Mouse (Mus musculus): ENCODE measurements around the gene Kpna3. TPM values are rescaled to one million over a fixed set of nuclear protein-coding genes. Genes with fewer than 3 reads are reported as not detected.

Gene Kpna3
- polyA plus RNA-seq, 1 experiment from 2014 or later: 88.0 TPM

Other genes with a start within 250 kb of the Kpna3 start
- 0.22 and 0.24 TPM in 2 replicates for gene Sgcg, start 181.4 kb downstream of the Kpna3 start, polyA plus RNA-seq (2015; fragmentation: Nextera tagmentation; extraction: Ambion mirVana)
- gene Arl11, start 130.1 kb downstream of the Kpna3 start, polyA plus RNA-seq (2015; fragmentation: Nextera tagmentation; extraction: Ambion mirVana): 0.24 and 0.39 TPM in 2 replicates
- 9.7 and 10.3 TPM in 2 replicates for gene Ebpl, start 79.4 kb downstream of the Kpna3 start, polyA plus RNA-seq (2015; fragmentation: Nextera tagmentation; extraction: Ambion mirVana)
- gene Spryd7, start 117.0 kb upstream of the Kpna3 start, polyA plus RNA-seq (2015; fragmentation: Nextera tagmentation; extraction: Ambion mirVana): 45.2 and 48.5 TPM in 2 replicates
- gene Trim13, start 158.4 kb upstream of the Kpna3 start, polyA plus RNA-seq (2015; fragmentation: Nextera tagmentation; extraction: Ambion mirVana): 67.4 and 70.5 TPM in 2 replicates
- 3.7 and 4.4 TPM in 2 replicates for gene Kcnrg, start 167.6 kb upstream of the Kpna3 start, polyA plus RNA-seq (2015; fragmentation: Nextera tagmentation; extraction: Ambion mirVana)